Mouse (Mus musculus) adrenal gland (tissue): ENCODE measurements around the gene Tubb1.

ENCODE experiments used
- intact Hi-C: fragments of 180-260 bp; cut with DNase I; formaldehyde crosslinking; loops from one replicate; pipeline ENCODE4 v1.15.1; 2025

Gene Tubb1

GRCm38 (mm10) chr2:174500814-174501503 lies 50.5 kb downstream of the Tubb1 start:
- intact Hi-C loops = no loop called here

- intact Hi-C loops = no loop called here
These were observed 51.0 kb downstream of the Tubb1 start for GRCm38 (mm10) chr2:174501517-174501916.

- intact Hi-C loops = no loop called here
These were observed 51.8 kb downstream of the Tubb1 start for GRCm38 (mm10) chr2:174502321-174502720.

GRCm38 (mm10) chr2:174502831-174503460 lies 52.5 kb downstream of the Tubb1 start:
- intact Hi-C loops = no loop called here
